Mouse (Mus musculus): Measurements from ENCODE around the gene Lrrc61.

- TF ChIP-seq CTCF (IDR thresholded peaks at IDR 0.05; ENCODE audit: low read depth) (no peak), EP300 (IDR thresholded peaks at IDR 0.05; ENCODE audit: low read depth) (no peak)
Observed at GRCm38 (mm10) chr6:48572014-48572413, 17.4 kb downstream of the Lrrc61 start.
